Mouse (Mus musculus): ENCODE results near the gene Per1.

Gene Per1

GRCm38 (mm10) chr11:69133923-69134621, 39.1 kb downstream of the Per1 start:
- no peak for DNase-seq (ENCODE audit: low read depth)

DNA sequence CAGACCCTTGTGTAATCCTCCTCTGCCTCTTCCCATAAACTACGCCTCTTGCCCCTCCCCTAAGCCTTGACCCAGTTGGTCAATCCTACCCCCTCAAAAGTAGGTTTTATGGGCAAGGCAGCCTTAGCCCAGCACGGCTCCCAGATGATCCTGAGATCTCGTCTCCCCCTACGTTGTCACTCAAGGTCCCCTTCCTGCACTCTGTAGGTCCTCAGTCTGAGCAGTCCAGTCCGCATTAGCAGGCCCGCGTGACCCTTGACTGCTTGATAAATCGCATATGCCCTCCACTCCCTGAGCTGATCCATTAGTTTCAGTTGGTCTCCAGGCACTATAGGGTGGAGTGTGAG, 39.6 kb downstream of the Per1 start:
- DNase-seq (ENCODE audit: low read depth): no peak

DNA sequence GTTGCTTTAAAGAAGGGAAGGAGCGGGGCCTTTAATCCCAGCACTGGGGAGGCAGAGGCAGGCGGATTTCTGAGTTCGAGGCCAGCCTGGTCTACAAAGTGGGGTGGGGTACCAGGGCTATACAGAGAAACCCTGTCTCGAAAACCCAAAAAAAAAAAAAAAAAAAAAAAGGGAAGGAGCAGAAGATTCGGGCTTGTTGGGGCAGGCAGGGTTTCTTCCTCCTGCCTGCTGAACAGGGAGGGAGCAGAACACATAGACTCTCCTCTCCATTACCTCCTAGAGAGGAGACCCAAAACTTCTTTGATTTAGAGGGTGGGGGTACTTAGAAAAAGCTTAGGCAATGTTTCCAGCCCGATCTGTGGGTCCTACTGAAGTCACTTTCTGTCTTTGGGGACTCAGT, 40.3 kb downstream of the Per1 start:
- no peak for DNase-seq (ENCODE audit: low read depth)

DNA sequence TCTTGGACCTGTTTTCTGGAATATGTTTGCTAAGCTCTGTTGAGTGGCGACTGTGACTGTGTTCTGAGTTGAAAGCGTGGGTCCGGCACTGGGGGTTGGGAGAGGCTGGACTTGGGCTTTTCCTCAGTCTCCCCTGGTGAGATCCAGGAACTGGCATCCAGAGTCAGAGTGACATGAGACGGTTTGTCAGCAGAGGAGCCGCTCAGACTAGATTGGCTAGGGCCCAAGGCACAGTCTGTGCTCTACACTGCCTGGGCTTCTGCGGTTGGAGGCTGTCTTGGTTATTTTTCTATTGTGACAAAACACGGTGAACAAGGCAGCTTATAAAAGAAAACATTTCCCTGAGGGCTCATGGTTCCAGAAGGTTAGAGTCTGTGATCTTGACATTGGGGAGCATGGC, 52.5 kb downstream of the Per1 start:
- no peak for DNase-seq (ENCODE audit: low read depth)

GRCm38 (mm10) chr11:69148451-69148960, 53.5 kb downstream of the Per1 start:
- DNase-seq (ENCODE audit: low read depth): no peak

DNA sequence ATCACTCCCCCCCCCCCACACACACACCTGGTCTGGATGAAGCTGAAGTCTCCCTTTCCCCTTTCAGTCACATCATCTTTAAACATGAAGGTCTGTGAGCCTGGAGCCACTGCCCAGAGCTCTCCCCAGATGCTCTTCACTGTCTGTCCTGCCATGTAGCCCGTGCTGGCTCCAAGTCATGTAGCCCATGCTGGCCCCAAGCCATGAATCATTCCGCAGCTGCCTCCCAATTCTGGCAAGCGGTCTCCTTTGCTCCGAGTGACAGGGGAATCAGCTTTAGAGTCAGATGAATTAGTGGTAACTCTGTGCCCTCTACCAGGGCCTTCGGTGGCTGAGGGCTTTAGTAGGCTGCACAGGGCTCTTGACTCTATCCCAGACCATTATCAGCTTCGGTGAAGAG, 54.7 kb downstream of the Per1 start:
- no peak for DNase-seq (ENCODE audit: low read depth)

GRCm38 (mm10) chr11:69150444-69150843, 55.4 kb downstream of the Per1 start:
- DNase-seq (ENCODE audit: low read depth): peak; percentile 52

GRCm38 (mm10) chr11:69151004-69151403, 56.0 kb downstream of the Per1 start:
- no peak for DNase-seq (ENCODE audit: low read depth)

DNA sequence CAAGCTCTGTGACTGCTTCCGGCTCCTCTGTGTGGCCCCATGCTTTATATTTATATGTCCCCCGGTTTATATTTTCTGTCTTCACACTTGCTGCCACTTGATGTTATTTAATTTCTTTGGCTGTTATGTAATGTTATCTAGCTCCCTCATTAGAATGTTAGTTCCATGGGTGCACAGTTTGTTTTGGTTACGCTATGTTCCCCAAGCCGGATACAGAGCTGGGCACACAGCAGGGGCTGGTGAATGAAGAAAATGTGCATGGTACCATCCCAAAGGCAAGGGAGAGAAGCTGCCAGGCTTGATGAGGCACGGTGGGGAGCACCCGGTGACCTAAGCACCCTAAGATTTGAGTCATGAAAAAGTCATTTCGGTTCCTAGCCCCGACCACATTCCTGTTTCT, 58.8 kb downstream of the Per1 start:
- no peak for DNase-seq (ENCODE audit: low read depth)

GRCm38 (mm10) chr11:69155351-69155750, 60.3 kb downstream of the Per1 start:
- no peak for DNase-seq (ENCODE audit: low read depth)

DNA sequence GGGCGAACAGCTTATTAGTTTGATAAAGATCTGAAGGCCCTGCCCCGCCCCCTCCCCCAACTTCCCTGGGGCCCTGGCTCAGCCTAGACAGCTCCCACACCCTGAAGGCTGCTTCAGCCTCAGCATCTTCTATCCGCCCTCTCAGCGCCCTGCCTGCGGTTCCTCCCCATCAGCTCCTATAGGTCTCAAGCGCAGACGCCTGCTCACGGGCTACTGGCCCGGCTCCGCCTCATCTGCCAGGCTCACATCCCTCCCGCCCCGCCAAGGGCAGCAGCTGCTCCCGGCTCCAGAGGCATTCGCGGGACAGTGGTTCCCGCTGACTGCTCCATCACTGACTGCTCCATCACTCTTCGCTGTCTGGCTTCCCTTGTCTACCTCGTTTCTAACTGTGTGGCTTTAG, 61.8 kb downstream of the Per1 start, which contains the start of gene Alox12b:
Gene Alox12b (plus strand): TSS at position 190 of the 400 bp plus-strand sequence.
- DNase-seq (ENCODE audit: low read depth): no peak

Data from c-Kit-positive CD71-positive TER-119-negative erythroid progenitor cells, embryonic 14.5 days (primary cell).